Mouse (Mus musculus) midbrain, embryonic 14.5 days (tissue): Measurements from ENCODE around the gene Cers3. TPM values are rescaled to one million over a fixed set of nuclear protein-coding genes. Genes with fewer than 3 reads are reported as not detected.

Experiments used
- ATAC-seq: fragments of 200-750 bp; cut with Nextera tagmentation; 2 replicates; pipeline ENCODE4 v1.8.0; 2017; ENCODE audit warnings: moderate number of reproducible peaks, moderate library complexity; ENCODE audit not compliant: low FRiP score, low TSS enrichment
- DNase-seq: peaks from one replicate; pipeline ENCODE4 v3.0.0-alpha.2; 2015
- H3K27ac ChIP-seq: fragments of 300-500 bp; sonication (generic); replicated peaks from 2 replicates; pipeline ENCODE4 v1.5.1; 2014; ENCODE audit warnings: mild to moderate bottlenecking, low read depth, low read length, moderate library complexity
- H3K27me3 ChIP-seq: fragments of 300-500 bp; sonication (generic); 2 replicates; pipeline ENCODE4 v1.6.1; 2014; ENCODE audit warnings: low read length, control low read depth, mixed read lengths; ENCODE audit not compliant: control insufficient read depth, insufficient read depth
- H3K36me3 ChIP-seq: fragments of 300-500 bp; sonication (generic); 2 replicates; pipeline ENCODE4 v1.6.1; 2014; ENCODE audit warnings: low read length, control low read depth; ENCODE audit not compliant: control insufficient read depth, insufficient read depth
- H3K4me1 ChIP-seq: fragments of 300-500 bp; sonication (generic); 2 replicates; pipeline ENCODE4 v1.6.1; 2014; ENCODE audit warnings: mild to moderate bottlenecking, antibody characterized with exemption, low read length, control low read depth; ENCODE audit not compliant: control insufficient read depth, insufficient read depth
- H3K4me2 ChIP-seq: fragments of 300-500 bp; sonication (generic); 2 replicates; pipeline ENCODE4 v1.6.1; 2014; ENCODE audit warnings: mild to moderate bottlenecking, low read length, moderate library complexity
- H3K4me3 ChIP-seq: fragments of 300-500 bp; sonication (generic); replicated peaks from 2 replicates; pipeline ENCODE4 v1.5.1; 2014; ENCODE audit warnings: low read depth, low read length
- H3K9ac ChIP-seq: fragments of 300-500 bp; sonication (generic); replicated peaks from 2 replicates; pipeline ENCODE4 v1.6.1; 2014; ENCODE audit warnings: mild to moderate bottlenecking, low read length, moderate library complexity
- H3K9me3 ChIP-seq: fragments of 300-500 bp; sonication (generic); 2 replicates; pipeline ENCODE4 v1.6.1; 2016; ENCODE audit warnings: low read length, control low read depth, mixed read lengths; ENCODE audit not compliant: control insufficient read depth
- WGBS: fragments of 180-500 bp; shearing (Covaris S2); extraction: QIAGEN DNeasy Blood & Tissue Kit; methylation state at CpG from one replicate; pipeline ENCODE4 v1.1.7; 2014; 5-methylcytosine and 5-hydroxymethylcytosine counted together
- polyA plus RNA-seq: library from polyadenylated mRNA; unstranded; fragments of >200 nt; fragmentation: Nextera tagmentation; extraction: Ambion mirVana; gene quantifications from 2 replicates; pipeline ENCODE4 v1.2.1, GENCODE M21; 2014

Gene Cers3
- polyA plus RNA-seq, 1 experiment from 2014 or later = 0.50 TPM

GRCm38 (mm10) chr7:66753816-66754215 is 10.5 kb downstream of the Cers3 start:
- ATAC-seq (no peak), DNase-seq (no peak)
- Histone ChIP-seq H3K4me2 (no peak overlapping the region), H3K4me3 (no peak overlapping the region), H3K9me3 (no peaks in the 10 kb centered on the region), H3K36me3 (no peaks in the 10 kb centered on the region), H3K27ac (no peak overlapping the region), H3K27me3 (no peaks in the 10 kb centered on the region), H3K9ac (no peak overlapping the region), H3K4me1 (no peaks in the 10 kb centered on the region)
- 80% methylated on average over 8 of the region's 8 CpGs for WGBS

GRCm38 (mm10) chr7:66755611-66756010 is 12.3 kb downstream of the Cers3 start:
- no peak overlapping the region for H3K9ac ChIP-seq
- H3K4me1 ChIP-seq = no peaks in the 10 kb centered on the region
- no peaks in the 10 kb centered on the region for H3K27me3 ChIP-seq
- DNase-seq = no peak
- no peak overlapping the region for H3K4me3 ChIP-seq
- WGBS = 90% methylated on average over 7 of the region's 7 CpGs
- H3K36me3 ChIP-seq = no peaks in the 10 kb centered on the region
- no peaks in the 10 kb centered on the region for H3K9me3 ChIP-seq
- no peak overlapping the region for H3K27ac ChIP-seq
- no peak overlapping the region for H3K4me2 ChIP-seq
- no peak for ATAC-seq

GRCm38 (mm10) chr7:66769902-66770301 is 26.6 kb downstream of the Cers3 start:
- Histone ChIP-seq H3K27ac (no peak overlapping the region), H3K27me3 (no peaks in the 10 kb centered on the region), H3K4me3 (no peak overlapping the region), H3K36me3 (no peaks in the 10 kb centered on the region), H3K4me2 (no peak overlapping the region), H3K4me1 (no peaks in the 10 kb centered on the region), H3K9me3 (no peaks in the 10 kb centered on the region), H3K9ac (no peak overlapping the region)
- ATAC-seq (no peak), DNase-seq (no peak)
- WGBS = 82% methylated on average over 5 of the region's 5 CpGs

- Histone ChIP-seq H3K9ac (no peak overlapping the region), H3K27me3 (no peaks in the 10 kb centered on the region), H3K36me3 (no peaks in the 10 kb centered on the region), H3K4me3 (no peak overlapping the region), H3K27ac (no peak overlapping the region), H3K4me2 (no peak overlapping the region), H3K4me1 (no peaks in the 10 kb centered on the region), H3K9me3 (no peaks in the 10 kb centered on the region)
- whole genome bisulfite sequencing = 74% methylated on average over 3 of the region's 3 CpGs
- DNase-seq = no peak
- ATAC-seq = no peak
Observed at GRCm38 (mm10) chr7:66770706-66771105, 27.4 kb downstream of the Cers3 start.

- WGBS = 93% methylated on average over 6 of the region's 6 CpGs
- Histone ChIP-seq H3K4me3 (no peak overlapping the region), H3K9ac (no peak overlapping the region), H3K9me3 (no peaks in the 10 kb centered on the region), H3K36me3 (no peaks in the 10 kb centered on the region), H3K27me3 (no peaks in the 10 kb centered on the region), H3K27ac (no peak overlapping the region), H3K4me2 (no peak overlapping the region), H3K4me1 (no peaks in the 10 kb centered on the region)
- no peak for ATAC-seq
- DNase-seq = no peak
Observed at GRCm38 (mm10) chr7:66771252-66771651, 27.9 kb downstream of the Cers3 start.

GRCm38 (mm10) chr7:66779411-66779810 is 36.1 kb downstream of the Cers3 start:
- H3K4me3 ChIP-seq = no peak overlapping the region
- no peak overlapping the region for H3K9ac ChIP-seq
- no peak for ATAC-seq
- no peaks in the 10 kb centered on the region for H3K36me3 ChIP-seq
- no peak overlapping the region for H3K27ac ChIP-seq
- 87% methylated on average over 2 of the region's 2 CpGs for WGBS
- no peak for DNase-seq
- no peaks in the 10 kb centered on the region for H3K27me3 ChIP-seq
- H3K4me2 ChIP-seq = no peak overlapping the region
- H3K4me1 ChIP-seq = no peaks in the 10 kb centered on the region
- H3K9me3 ChIP-seq = no peaks in the 10 kb centered on the region

GRCm38 (mm10) chr7:66779944-66780942 is 36.9 kb downstream of the Cers3 start:
- Histone ChIP-seq H3K9me3 (no peaks in the 10 kb centered on the region), H3K4me1 (no peaks in the 10 kb centered on the region), H3K4me3 (no peak overlapping the region), H3K4me2 (no peak overlapping the region), H3K36me3 (no peaks in the 10 kb centered on the region), H3K9ac (no peak overlapping the region), H3K27ac (no peak overlapping the region), H3K27me3 (no peaks in the 10 kb centered on the region)
- 82% methylated on average over 10 of the region's 10 CpGs for WGBS
- ATAC-seq (no peak), DNase-seq (no peak)

- Histone ChIP-seq H3K27me3 (no peaks in the 10 kb centered on the region), H3K9me3 (no peaks in the 10 kb centered on the region), H3K4me3 (no peak overlapping the region), H3K4me1 (no peaks in the 10 kb centered on the region), H3K36me3 (no peaks in the 10 kb centered on the region), H3K4me2 (no peak overlapping the region), H3K27ac (no peak overlapping the region), H3K9ac (no peak overlapping the region)
- WGBS = 81% methylated on average over 3 of the region's 3 CpGs
- no peak for ATAC-seq
- DNase-seq = no peak
Observed at GRCm38 (mm10) chr7:66786476-66786875, 43.2 kb downstream of the Cers3 start.

- no peak overlapping the region for H3K9ac ChIP-seq
- no peaks in the 10 kb centered on the region for H3K4me1 ChIP-seq
- no peak overlapping the region for H3K4me3 ChIP-seq
- H3K27ac ChIP-seq = no peak overlapping the region
- DNase-seq = no peak
- H3K36me3 ChIP-seq = no peaks in the 10 kb centered on the region
- no peak for ATAC-seq
- no peaks in the 10 kb centered on the region for H3K9me3 ChIP-seq
- H3K4me2 ChIP-seq = no peak overlapping the region
- 76% methylated on average over 2 of the region's 2 CpGs for WGBS
- H3K27me3 ChIP-seq = no peaks in the 10 kb centered on the region
Observed at GRCm38 (mm10) chr7:66787816-66788215, 44.5 kb downstream of the Cers3 start.
